Mouse (Mus musculus) CH12.LX (cell line): ENCODE measurements around the gene Foxp1. TPM values are rescaled to one million over a fixed set of nuclear protein-coding genes. Genes with fewer than 3 reads are reported as not detected.

ENCODE experiments used
- DNase-seq: peaks from one replicate; pipeline ENCODE4 v3.0.0-alpha.2; 2013; ENCODE audit errors: extremely low read depth
- H3K27ac ChIP-seq: 2 replicates; pipeline ENCODE4 v1.5.1; 2012; ENCODE audit warnings: low read depth, mild to moderate bottlenecking, control low read depth, moderate library complexity; ENCODE audit not compliant: insufficient read depth
- H3K27me3 ChIP-seq: replicated peaks from 2 replicates; pipeline ENCODE3; 2012; ENCODE audit warnings: inconsistent platforms
- H3K36me3 ChIP-seq, 2 experiments: replicated peaks in 1 of 2; 2 replicates each; pipeline versions ENCODE3 to v1.6.1; 2012; ENCODE audit warnings: inconsistent platforms in 1 of 2, low read length in 1 of 2, mild to moderate bottlenecking in 1 of 2, mixed read lengths in 1 of 2, moderate library complexity in 1 of 2; ENCODE audit not compliant: control insufficient read depth in 1 of 2, insufficient read depth in 1 of 2
- H3K4me1 ChIP-seq, 2 experiments: 2 replicates each; pipeline ENCODE4 v1.6.1; 2012; ENCODE audit warnings: inconsistent platforms in 1 of 2, moderate library complexity in 1 of 2; ENCODE audit not compliant: insufficient read depth in 2 of 2, control insufficient read depth in 1 of 2
- H3K4me2 ChIP-seq: 2 replicates; pipeline ENCODE4 v1.6.1; 2012; ENCODE audit warnings: low read depth, mild to moderate bottlenecking, control low read depth; ENCODE audit not compliant: poor library complexity, insufficient read depth, severe bottlenecking
- H3K4me3 ChIP-seq, 3 experiments: fragments of 150-350 bp in 1 of 3; sonication (generic) in 1 of 3; replicated peaks in 1 of 3; 2 replicates each; pipeline versions ENCODE3 to v1.5.1; 2011 to 2012; ENCODE audit warnings: low read depth in 2 of 3, low read length in 2 of 3, mild to moderate bottlenecking in 2 of 3, moderate library complexity in 2 of 3, control low read depth in 1 of 3, improper control_type of control experiment in 1 of 3, inconsistent platforms in 1 of 3, mixed read lengths in 1 of 3; ENCODE audit not compliant: poor library complexity in 1 of 3
- H3K79me2 ChIP-seq: replicated peaks from 2 replicates; pipeline ENCODE4 v1.6.1; 2012; ENCODE audit warnings: mild to moderate bottlenecking, moderate library complexity; ENCODE audit not compliant: control insufficient read depth, poor library complexity, insufficient read depth, severe bottlenecking; ENCODE audit errors: extremely low read depth
- H3K9ac ChIP-seq: 2 replicates; pipeline ENCODE4 v1.6.1; 2012; ENCODE audit warnings: low read depth, mild to moderate bottlenecking, control low read depth, moderate library complexity; ENCODE audit not compliant: insufficient read depth
- H3K9me3 ChIP-seq: replicated peaks from 2 replicates; pipeline ENCODE3; 2012; ENCODE audit warnings: low read length, inconsistent platforms, mixed read lengths
- CHD1 ChIP-seq: IDR thresholded peaks from 2 replicates; pipeline ENCODE4 v1.6.1; 2012; ENCODE audit warnings: low read depth, low read length, improper control_type of control experiment, inconsistent platforms
- CHD2 ChIP-seq: IDR thresholded peaks from 2 replicates; pipeline ENCODE4 v1.6.1; 2011; ENCODE audit warnings: low read length, improper control_type of control experiment
- CTCF ChIP-seq, 2 experiments: IDR thresholded peaks in 1 of 2; conservative IDR thresholded peaks in 1 of 2; 2 replicates each; pipeline ENCODE4 v1.5.1; 2011 to 2012; ENCODE audit warnings: low read depth in 2 of 2, low read length in 2 of 2, improper control_type of control experiment in 1 of 2, inconsistent platforms in 1 of 2, mild to moderate bottlenecking in 1 of 2, moderate library complexity in 1 of 2
- E2F4 ChIP-seq: IDR thresholded peaks from 2 replicates; pipeline ENCODE4 v1.6.1; 2011; ENCODE audit warnings: low read depth, low read length, improper control_type of control experiment; ENCODE audit not compliant: insufficient replicate concordance
- ELF1 ChIP-seq: IDR thresholded peaks from 2 replicates; pipeline ENCODE4 v1.6.1; 2014; ENCODE audit warnings: low read depth, mild to moderate bottlenecking, inconsistent platforms, low read length, improper control_type of control experiment
- EP300 ChIP-seq: IDR thresholded peaks from 2 replicates; pipeline ENCODE4 v1.6.1; 2011; ENCODE audit warnings: low read length, improper control_type of control experiment
- ETS1 ChIP-seq: conservative IDR thresholded peaks from 2 replicates; pipeline ENCODE4 v1.6.1; 2012; ENCODE audit warnings: low read depth, mild to moderate bottlenecking, inconsistent platforms, low read length, improper control_type of control experiment, moderate library complexity
- GABPA ChIP-seq: IDR thresholded peaks from 2 replicates; pipeline ENCODE4 v1.6.1; 2012; ENCODE audit warnings: low read depth, low read length, improper control_type of control experiment, inconsistent platforms; ENCODE audit not compliant: insufficient replicate concordance
- HCFC1 ChIP-seq: IDR thresholded peaks from 2 replicates; pipeline ENCODE4 v1.6.1; 2012; ENCODE audit warnings: low read depth, mild to moderate bottlenecking, inconsistent platforms, low read length, improper control_type of control experiment
- IRF4 ChIP-seq: IDR thresholded peaks from 2 replicates; pipeline ENCODE4 v1.6.1; 2014; ENCODE audit warnings: low read depth, mild to moderate bottlenecking, inconsistent platforms, low read length, improper control_type of control experiment
- JUN ChIP-seq: IDR thresholded peaks from 2 replicates; pipeline ENCODE4 v1.6.1; 2011; ENCODE audit warnings: low read depth, mild to moderate bottlenecking, low read length, improper control_type of control experiment, moderate library complexity; ENCODE audit not compliant: insufficient read depth
- JUND ChIP-seq: conservative IDR thresholded peaks from 2 replicates; pipeline ENCODE4 v1.6.1; 2011; ENCODE audit warnings: low read depth, low read length, improper control_type of control experiment
- KAT2A ChIP-seq: IDR thresholded peaks from 2 replicates; pipeline ENCODE4 v1.6.1; 2012; ENCODE audit warnings: low read length, improper control_type of control experiment, inconsistent platforms; ENCODE audit not compliant: insufficient replicate concordance
- MAFK ChIP-seq: IDR thresholded peaks from 2 replicates; pipeline ENCODE4 v1.6.1; 2011; ENCODE audit warnings: low read length, improper control_type of control experiment; ENCODE audit not compliant: insufficient replicate concordance
- MAX ChIP-seq: IDR thresholded peaks from 2 replicates; pipeline ENCODE4 v1.6.1; 2011; ENCODE audit warnings: low read length, improper control_type of control experiment
- MAZ ChIP-seq: IDR thresholded peaks from 2 replicates; pipeline ENCODE4 v1.6.1; 2012; ENCODE audit warnings: low read depth, mild to moderate bottlenecking, inconsistent platforms, low read length, improper control_type of control experiment, moderate library complexity
- MXI1 ChIP-seq: IDR thresholded peaks from 2 replicates; pipeline ENCODE4 v1.6.1; 2011; ENCODE audit warnings: mild to moderate bottlenecking, low read depth, low read length, improper control_type of control experiment
- MYC ChIP-seq: IDR thresholded peaks from 2 replicates; pipeline ENCODE4 v1.6.1; 2011; ENCODE audit warnings: low read depth, mild to moderate bottlenecking, improper control_type of control experiment, low read length
- NELFE ChIP-seq: IDR thresholded peaks from 2 replicates; pipeline ENCODE4 v1.6.1; 2011; ENCODE audit warnings: low read depth, low read length, improper control_type of control experiment
- NRF1 ChIP-seq: IDR thresholded peaks from 2 replicates; pipeline ENCODE4 v1.6.1; 2014; ENCODE audit warnings: low read depth, mild to moderate bottlenecking, inconsistent platforms, low read length, improper control_type of control experiment, moderate library complexity
- PAX5 ChIP-seq: IDR thresholded peaks from 2 replicates; pipeline ENCODE4 v1.6.1; 2012; ENCODE audit warnings: low read length, inconsistent platforms, mixed read lengths
- POLR2A ChIP-seq: IDR thresholded peaks from 2 replicates; pipeline ENCODE4 v1.6.1; 2011; ENCODE audit warnings: low read depth, mild to moderate bottlenecking, improper control_type of control experiment, low read length
- POLR2AphosphoS2 ChIP-seq: IDR thresholded peaks from 2 replicates; pipeline ENCODE4 v1.6.1; 2011; ENCODE audit warnings: low read depth, low read length, improper control_type of control experiment
- RCOR1 ChIP-seq: conservative IDR thresholded peaks from 2 replicates; pipeline ENCODE4 v1.6.1; 2012; ENCODE audit warnings: low read depth, mild to moderate bottlenecking, inconsistent platforms, low read length, improper control_type of control experiment
- SIN3A ChIP-seq: IDR thresholded peaks from 2 replicates; pipeline ENCODE4 v1.6.1; 2012; ENCODE audit warnings: low read length, improper control_type of control experiment, inconsistent platforms
- SMC3 ChIP-seq: IDR thresholded peaks from 2 replicates; pipeline ENCODE4 v1.6.1; 2011; ENCODE audit warnings: low read depth, low read length, improper control_type of control experiment
- TBP ChIP-seq: conservative IDR thresholded peaks from 2 replicates; pipeline ENCODE4 v1.6.1; 2011; ENCODE audit warnings: low read depth, low read length, improper control_type of control experiment
- TCF12 ChIP-seq: IDR thresholded peaks from 2 replicates; pipeline ENCODE4 v1.6.1; 2014; ENCODE audit warnings: low read depth, mild to moderate bottlenecking, inconsistent platforms, low read length, improper control_type of control experiment
- UBTF ChIP-seq: IDR thresholded peaks from 2 replicates; pipeline ENCODE4 v1.6.1; 2012; ENCODE audit warnings: low read depth, mild to moderate bottlenecking, inconsistent platforms, low read length, improper control_type of control experiment, moderate library complexity
- USF1 ChIP-seq: IDR thresholded peaks from 2 replicates; pipeline ENCODE4 v1.6.1; 2014; ENCODE audit warnings: low read depth, mild to moderate bottlenecking, inconsistent platforms, low read length, improper control_type of control experiment
- USF2 ChIP-seq: conservative IDR thresholded peaks from 2 replicates; pipeline ENCODE4 v1.6.1; 2011; ENCODE audit warnings: low read depth, low read length, improper control_type of control experiment
- ZC3H11A ChIP-seq: IDR thresholded peaks from 2 replicates; pipeline ENCODE4 v1.6.1; 2012; ENCODE audit warnings: low read depth, mild to moderate bottlenecking, inconsistent platforms, low read length, improper control_type of control experiment
- ZMIZ1 ChIP-seq: IDR thresholded peaks from 2 replicates; pipeline ENCODE4 v1.6.1; 2012; ENCODE audit warnings: low read depth, mild to moderate bottlenecking, inconsistent platforms, low read length, improper control_type of control experiment
- ZNF384 ChIP-seq: IDR thresholded peaks from 2 replicates; pipeline ENCODE4 v1.6.1; 2012; ENCODE audit warnings: low read depth, low read length, improper control_type of control experiment, inconsistent platforms
- dilution Hi-C: fragments of 300-500 bp; cut with MboI; formaldehyde crosslinking; loops from 2 replicates; pipeline ENCODE4 v1.14.3; 2020; ENCODE audit warnings: low sequenced_read_pairs; ENCODE audit not compliant: extremely low pct_unique_long_range_greater_than_20kb, extremely low pct_ligation_motif_present
- in situ Hi-C: fragments of 300-500 bp; cut with MboI; formaldehyde crosslinking; loops from 3 replicates; pipeline ENCODE4 v1.14.3; 2019; ENCODE audit warnings: low sequenced_read_pairs, low pct_ligation_motif_present, low pct_unique_long_range_greater_than_20kb, mixed read lengths
- polyA plus RNA-seq: library from polyadenylated mRNA; unstranded; fragments of >175 nt; gene quantifications from 2 replicates; pipeline ENCODE4 v1.2.1, GENCODE M21; 2012; ENCODE audit warnings: low read depth; ENCODE audit not compliant: insufficient read length
- total RNA-seq, 2 experiments: library from RNA; depleted of rRNA; stranded (reverse); fragments of 300-350 nt in 1 of 2; fragments of >200 nt in 1 of 2; gene quantifications; 2 replicates each; pipeline ENCODE4 v1.2.3; 2012 to 2014

The Foxp1 gene
- total and polyA plus RNA-seq, 3 experiments = 66.5 to 105 (median 87.4) TPM

DNA sequence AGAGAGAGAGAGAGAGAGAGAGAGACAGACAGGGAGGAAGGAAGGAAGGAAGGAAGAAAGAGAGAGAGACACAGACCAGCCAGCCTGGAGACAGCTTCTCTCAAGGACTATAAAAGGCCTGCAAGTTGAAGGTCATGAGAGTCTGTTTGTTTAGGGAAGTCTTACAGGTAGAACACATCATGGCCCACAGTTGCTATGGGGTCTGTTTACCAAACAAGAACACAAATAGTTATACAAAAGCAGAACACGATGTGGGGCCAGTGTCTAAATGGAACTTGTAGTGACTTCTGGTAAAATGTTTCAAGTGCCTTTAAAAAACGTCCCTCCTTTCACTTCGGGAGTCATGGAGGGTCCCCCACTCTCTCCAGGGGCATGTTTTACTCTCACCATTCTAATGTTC lies 529.3 kb downstream of the Foxp1 start:
- peak overlapping the region; percentile 81 for H3K4me2 ChIP-seq
- no peak overlapping the region for H3K9ac ChIP-seq
- dilution Hi-C loops (no loop called here), in situ Hi-C loops (no loop called here)
- peaks cover 98% of the 10 kb centered on the region for H3K79me2 ChIP-seq
- no peaks in the 10 kb centered on the region for H3K27me3 ChIP-seq
- 0 out of 2 replicates have a peak, but pooled peaks have one; percentile 2 for TF ChIP-seq SIN3A
- no peak for TF ChIP-seq SMC3
- TF ChIP-seq, all 38 proteins: peak for 1
- Histone ChIP-seq H3K4me3 (no peak overlapping the region), H3K9me3 (no peaks in the 10 kb centered on the region), H3K27ac (peak overlapping the region; percentile 62), H3K4me1 (peaks cover 31 to 93% of the 10 kb centered on the region in 2 experiments), H3K36me3 (peaks cover 49 to 58% of the 10 kb centered on the region in 2 experiments)
- DNase-seq = peak; percentile 42

DNA sequence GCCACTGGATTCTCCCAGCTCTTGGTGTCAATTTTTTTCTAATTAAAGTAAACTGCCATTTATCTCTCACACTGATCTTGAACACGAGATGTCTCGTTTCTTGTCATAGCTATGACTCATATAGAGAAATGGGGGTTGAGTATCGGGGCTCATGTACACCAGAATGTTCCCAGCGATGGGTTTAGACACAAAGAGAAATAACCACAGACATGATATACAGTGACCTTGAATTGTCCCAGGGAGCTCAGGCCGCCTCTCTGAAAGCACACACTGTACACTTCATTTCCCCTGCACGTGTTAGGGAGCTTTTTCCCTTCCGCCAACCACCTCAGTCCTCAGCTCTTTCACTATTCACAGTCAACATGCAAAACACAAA lies 529.8 kb downstream of the Foxp1 start:
- Histone ChIP-seq H3K4me2 (peak overlapping the region; percentile 81), H3K4me1 (peaks cover 31 to 91% of the 10 kb centered on the region in 2 experiments), H3K27ac (peak overlapping the region; percentile 62), H3K4me3 (no peak overlapping the region), H3K9ac (no peak overlapping the region), H3K36me3 (peaks cover 47 to 58% of the 10 kb centered on the region in 2 experiments), H3K9me3 (no peaks in the 10 kb centered on the region), H3K79me2 (peaks cover 97% of the 10 kb centered on the region), H3K27me3 (no peaks in the 10 kb centered on the region)
- in situ Hi-C loops = no loop called here
- dilution Hi-C loops = no loop called here
- peak; percentile 86 for DNase-seq
- no peak for TF ChIP-seq PAX5
- no peak for TF ChIP-seq POLR2A
- peak; percentile 74; the same call in 1 of the 2 replicates for TF ChIP-seq SIN3A
- TF ChIP-seq ETS1 = peak; percentile 93
- TF ChIP-seq MAFK = no peak
- TF ChIP-seq MAX = peak; percentile 67; the same call in 1 of the 2 replicates
- peak; percentile 88 for TF ChIP-seq CHD2
- TF ChIP-seq EP300 = peak; percentile 96
- no peak for TF ChIP-seq ELF1
- TF ChIP-seq KAT2A = no peak
- TF ChIP-seq ZNF384 = peak; percentile 72
- no peak for TF ChIP-seq GABPA
- no peak for TF ChIP-seq SMC3
- TF ChIP-seq USF1 = no peak
- TF ChIP-seq JUN = peak; percentile 93
- no peak for TF ChIP-seq CHD1
- TF ChIP-seq TBP = no peak
- no peak for TF ChIP-seq E2F4
- TF ChIP-seq ZMIZ1 = no peak
- TF ChIP-seq USF2 = no peak
- TF ChIP-seq MAZ = no peak
- TF ChIP-seq NELFE = no peak
- peak; percentile 54; the same call in 1 of the 2 replicates for TF ChIP-seq TCF12
- no peak for TF ChIP-seq HCFC1
- peak; percentile 98 for TF ChIP-seq IRF4
- TF ChIP-seq ZC3H11A = no peak
- TF ChIP-seq RCOR1 = peak; percentile 91; the same call in 1 of the 2 replicates
- no peak for TF ChIP-seq UBTF
- TF ChIP-seq MYC = peak; percentile 89
- peak; percentile 99 for TF ChIP-seq JUND
- TF ChIP-seq MXI1 = peak; percentile 80; the same call in 1 of the 2 replicates
- TF ChIP-seq NRF1 = no peak
- no peak for TF ChIP-seq POLR2AphosphoS2
- no peak for TF ChIP-seq CTCF (conservative IDR thresholded peaks at IDR 0.05 in 1 of 2, IDR thresholded peaks at IDR 0.05 in 1 of 2; ENCODE audit: low read depth in 2 of 2, low read length in 2 of 2)
